Mouse (Mus musculus): ENCODE data around the gene Faap24. TPM values are rescaled to one million over a fixed set of nuclear protein-coding genes. Genes with fewer than 3 reads are reported as not detected.

Faap24 gene
- total RNA-seq (2014; fragmentation: Nextera tagmentation) = 39.9 and 40.3 TPM in 2 replicates
- total RNA-seq (2017) = 21.3 and 23.2 TPM in 2 replicates
- 6.9 and 19.1 TPM in 2 replicates for polyA plus RNA-seq (2012)

GRCm38 (mm10) chr7:35396542-35397168 lies at the start of gene Faap24, which contains the start of gene Cep89:
Gene Faap24 (minus strand): TSS chr7:35396836.
Gene Cep89 (plus strand): TSS chr7:35397035.
- ATAC-seq (ENCODE audit: extremely low read depth, insufficient number of reproducible peaks, low FRiP score, poor library complexity, severe bottlenecking) = peak; percentile 93
- Histone ChIP-seq H3K4me3 (ENCODE audit: low read depth, low read length) (peak within 1 kb of the TSS; percentile 76), H3K27me3 (ENCODE audit: insufficient read depth, low read length) (no peaks in the 10 kb centered on the region), H3K36me3 (replicated peaks) (peaks cover 69% of the 10 kb centered on the region), H3K9me3 (replicated peaks) (no peaks in the 10 kb centered on the region), H3K4me1 (ENCODE audit: insufficient read depth, low read depth, low read length) (peaks cover 37% of the 10 kb centered on the region)
- DNase-seq (ENCODE audit: low spot score) = peak; percentile 97
- TF ChIP-seq GATA2 (IDR thresholded peaks at IDR 0.05; ENCODE audit: borderline replicate concordance, low read depth, low read length) (no peak), POLR2AphosphoS5 (IDR thresholded peaks at IDR 0.05; ENCODE audit: insufficient replicate concordance, low read depth, low read length) (no peak), CTCF (IDR thresholded peaks at IDR 0.05; ENCODE audit: low read depth, low read length) (no peak), TAL1 (conservative IDR thresholded peaks at IDR 0.05; ENCODE audit: low read depth, low read length) (no peak), GATA1 (IDR thresholded peaks at IDR 0.05; ENCODE audit: borderline replicate concordance, low read length) (no peak)

- no peaks in the 10 kb centered on the region for H3K27me3 ChIP-seq (ENCODE audit: insufficient read depth, low read length)
- DNase-seq (ENCODE audit: low spot score) (no peak), ATAC-seq (ENCODE audit: extremely low read depth, insufficient number of reproducible peaks, low FRiP score, poor library complexity, severe bottlenecking) (no peak)
- no peaks in the 10 kb centered on the region for H3K4me1 ChIP-seq (ENCODE audit: insufficient read depth, low read depth, low read length)
- no peaks in the 10 kb centered on the region for H3K9me3 ChIP-seq (replicated peaks)
- peaks cover 88% of the 10 kb centered on the region for H3K36me3 ChIP-seq (replicated peaks)
- no peak for TF ChIP-seq POLR2AphosphoS5 (IDR thresholded peaks at IDR 0.05; ENCODE audit: insufficient replicate concordance, low read depth, low read length)
- no peak overlapping the region for H3K4me3 ChIP-seq (ENCODE audit: low read depth, low read length)
These were observed 38.6 kb upstream of the Faap24 start for GRCm38 (mm10) chr7:35435266-35435665.

- Histone ChIP-seq H3K4me1 (ENCODE audit: insufficient read depth, low read depth, low read length) (no peaks in the 10 kb centered on the region), H3K36me3 (replicated peaks) (peaks cover 74% of the 10 kb centered on the region), H3K27me3 (ENCODE audit: insufficient read depth, low read length) (no peaks in the 10 kb centered on the region), H3K4me3 (ENCODE audit: low read depth, low read length) (no peak overlapping the region), H3K9me3 (replicated peaks) (no peaks in the 10 kb centered on the region)
- DNase-seq (ENCODE audit: low spot score) (no peak), ATAC-seq (ENCODE audit: extremely low read depth, insufficient number of reproducible peaks, low FRiP score, poor library complexity, severe bottlenecking) (no peak)
- TF ChIP-seq POLR2AphosphoS5 (IDR thresholded peaks at IDR 0.05; ENCODE audit: insufficient replicate concordance, low read depth, low read length) = no peak
- no peak for TF ChIP-seq CTCF (IDR thresholded peaks at IDR 0.05; ENCODE audit: low read depth, low read length)
- no peak for TF ChIP-seq GATA2 (IDR thresholded peaks at IDR 0.05; ENCODE audit: borderline replicate concordance, low read depth, low read length)
- TF ChIP-seq GATA1 (IDR thresholded peaks at IDR 0.05; ENCODE audit: borderline replicate concordance, low read length) = no peak
- no peak for TF ChIP-seq TAL1 (conservative IDR thresholded peaks at IDR 0.05; ENCODE audit: low read depth, low read length)
These were observed 31.5 kb upstream of the Faap24 start for GRCm38 (mm10) chr7:35428146-35428545.

DNA sequence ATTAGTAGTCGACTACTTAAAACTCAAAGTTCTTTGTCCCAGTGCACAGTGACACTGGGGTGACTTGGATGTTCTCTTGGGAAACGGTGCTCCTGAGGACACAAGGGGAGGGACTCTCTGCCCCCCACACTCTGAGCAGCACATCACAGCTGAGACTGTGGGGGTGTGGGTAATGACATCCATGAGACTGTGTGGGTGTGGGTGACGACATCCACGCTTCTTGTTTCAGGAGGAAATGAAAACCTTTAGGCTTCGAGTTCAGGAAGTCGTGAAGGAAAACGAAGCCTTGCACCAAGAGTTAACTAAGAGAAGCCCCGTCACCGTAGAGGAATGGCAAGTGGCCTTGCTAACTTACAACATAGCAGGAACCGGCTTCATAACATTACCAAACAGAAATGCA lies 26.4 kb upstream of the Faap24 start:
- ATAC-seq (ENCODE audit: extremely low read depth, insufficient number of reproducible peaks, low FRiP score, poor library complexity, severe bottlenecking) (no peak), DNase-seq (ENCODE audit: low spot score) (no peak)
- H3K4me3 ChIP-seq (ENCODE audit: low read depth, low read length) = no peak overlapping the region
- no peaks in the 10 kb centered on the region for H3K9me3 ChIP-seq (replicated peaks)
- H3K4me1 ChIP-seq (ENCODE audit: insufficient read depth, low read depth, low read length) = no peaks in the 10 kb centered on the region
- TF ChIP-seq GATA2 (IDR thresholded peaks at IDR 0.05; ENCODE audit: borderline replicate concordance, low read depth, low read length) = no peak
- TF ChIP-seq POLR2AphosphoS5 (IDR thresholded peaks at IDR 0.05; ENCODE audit: insufficient replicate concordance, low read depth, low read length) = no peak
- no peak for TF ChIP-seq TAL1 (conservative IDR thresholded peaks at IDR 0.05; ENCODE audit: low read depth, low read length)
- no peak for TF ChIP-seq GATA1 (IDR thresholded peaks at IDR 0.05; ENCODE audit: borderline replicate concordance, low read length)
- no peak for TF ChIP-seq CTCF (IDR thresholded peaks at IDR 0.05; ENCODE audit: low read depth, low read length)
- H3K36me3 ChIP-seq (replicated peaks) = peaks cover 69% of the 10 kb centered on the region
- H3K27me3 ChIP-seq (ENCODE audit: insufficient read depth, low read length) = no peaks in the 10 kb centered on the region

DNA sequence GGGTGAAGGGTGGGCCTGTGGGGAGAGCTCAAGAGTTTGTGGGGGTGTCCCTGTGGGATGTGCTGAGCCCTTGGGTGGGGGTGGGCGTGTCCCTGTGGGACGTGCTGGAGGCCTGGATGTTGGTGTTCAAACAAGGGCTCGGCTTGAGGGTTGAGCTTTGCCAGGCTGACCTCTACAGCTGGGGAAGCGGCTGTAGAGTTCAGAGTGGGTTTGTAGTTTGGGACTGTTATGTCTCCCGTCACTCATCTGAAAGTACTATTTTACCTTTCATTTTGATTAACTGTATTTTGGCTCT lies 20.0 kb upstream of the Faap24 start:
- Histone ChIP-seq H3K36me3 (replicated peaks) (peaks cover 87% of the 10 kb centered on the region), H3K27me3 (ENCODE audit: insufficient read depth, low read length) (no peaks in the 10 kb centered on the region), H3K4me3 (ENCODE audit: low read depth, low read length) (no peak overlapping the region), H3K4me1 (ENCODE audit: insufficient read depth, low read depth, low read length) (no peaks in the 10 kb centered on the region), H3K9me3 (replicated peaks) (no peaks in the 10 kb centered on the region)
- ATAC-seq (ENCODE audit: extremely low read depth, insufficient number of reproducible peaks, low FRiP score, poor library complexity, severe bottlenecking) (no peak), DNase-seq (ENCODE audit: low spot score) (no peak)
- TF ChIP-seq POLR2AphosphoS5 (IDR thresholded peaks at IDR 0.05; ENCODE audit: insufficient replicate concordance, low read depth, low read length) = no peak
- no peak for TF ChIP-seq GATA2 (IDR thresholded peaks at IDR 0.05; ENCODE audit: borderline replicate concordance, low read depth, low read length)
- no peak for TF ChIP-seq GATA1 (IDR thresholded peaks at IDR 0.05; ENCODE audit: borderline replicate concordance, low read length)
- no peak for TF ChIP-seq CTCF (IDR thresholded peaks at IDR 0.05; ENCODE audit: low read depth, low read length)
- TF ChIP-seq TAL1 (conservative IDR thresholded peaks at IDR 0.05; ENCODE audit: low read depth, low read length) = no peak

- DNase-seq (ENCODE audit: low spot score) (no peak), ATAC-seq (ENCODE audit: extremely low read depth, insufficient number of reproducible peaks, low FRiP score, poor library complexity, severe bottlenecking) (no peak)
- peaks cover 83% of the 10 kb centered on the region for H3K36me3 ChIP-seq (replicated peaks)
- no peaks in the 10 kb centered on the region for H3K4me1 ChIP-seq (ENCODE audit: insufficient read depth, low read depth, low read length)
- no peaks in the 10 kb centered on the region for H3K9me3 ChIP-seq (replicated peaks)
- TF ChIP-seq POLR2AphosphoS5 (IDR thresholded peaks at IDR 0.05; ENCODE audit: insufficient replicate concordance, low read depth, low read length) (no peak), GATA2 (IDR thresholded peaks at IDR 0.05; ENCODE audit: borderline replicate concordance, low read depth, low read length) (no peak), CTCF (IDR thresholded peaks at IDR 0.05; ENCODE audit: low read depth, low read length) (no peak), GATA1 (IDR thresholded peaks at IDR 0.05; ENCODE audit: borderline replicate concordance, low read length) (no peak), TAL1 (conservative IDR thresholded peaks at IDR 0.05; ENCODE audit: low read depth, low read length) (no peak)
- no peak overlapping the region for H3K4me3 ChIP-seq (ENCODE audit: low read depth, low read length)
- H3K27me3 ChIP-seq (ENCODE audit: insufficient read depth, low read length) = no peaks in the 10 kb centered on the region
These were observed 19.4 kb upstream of the Faap24 start for GRCm38 (mm10) chr7:35415801-35416653.

Data from G1E (cell line).